Mouse (Mus musculus) ES-Bruce4 (cell line): Measurements from ENCODE around the gene Hmgn2.
A peak's percentile ranks its signal among the peaks of the same experiment; 100 is the strongest.

Experiments used
- CTCF ChIP-seq: IDR thresholded peaks from one replicate; pipeline ENCODE4 v1.8.1; 2011; ENCODE audit warnings: low read depth, low read length
- POLR2A ChIP-seq: IDR thresholded peaks from one replicate; pipeline ENCODE4 v1.8.1; 2011; ENCODE audit warnings: low read length; ENCODE audit not compliant: insufficient read depth

GRCm38 (mm10) chr4:133990035-133990434, 21.6 kb upstream of the Hmgn2 start:
- TF ChIP-seq POLR2A = no peak
- TF ChIP-seq CTCF = peak; percentile 11
